ENCODE assay signal across 8 mouse cellular contexts in genomic region chr8:124948733-124949111, GRCm38 (mm10). TPM values are rescaled to one million over a fixed set of nuclear protein-coding genes. Genes with fewer than 3 reads are reported as not detected.
DNase-seq lines count a peak whose midpoint lies in the region; ATAC-seq and TF ChIP-seq lines count a peak whose summit lies in the region.

No protein-coding gene starts in this region.

- no peak for TF ChIP-seq EP300 in MEL (IDR thresholded peaks at IDR 0.05; ENCODE audit: low read depth in 1 of 2, low read length in 2 of 2)

- peaks cover 3 to 22% of the 10 kb centered on the region in 2 experiments for H3K36me3 ChIP-seq in MEL (ENCODE audit: control insufficient read depth in 1 of 2, insufficient read depth in 2 of 2, low read length in 2 of 2)
- no peaks in the 10 kb centered on the region for H3K36me3 ChIP-seq in embryonic facial prominence, embryonic 11.5 days (replicated peaks; ENCODE audit: control insufficient read depth, insufficient read depth, low read depth, low read length)
- no peaks in the 10 kb centered on the region for H3K36me3 ChIP-seq in intestine, embryonic 15.5 days
- H3K36me3 ChIP-seq in midbrain, embryonic 13.5 days: no peaks in the 10 kb centered on the region

- peak overlapping the region; percentile 85 for H3K9ac ChIP-seq in MEL (ENCODE audit: control insufficient read depth, low read depth, low read length, poor library complexity, severe bottlenecking)
- peak overlapping the region; percentile 94 for H3K9ac ChIP-seq in embryonic facial prominence, embryonic 11.5 days (replicated peaks; ENCODE audit: low read length)
- peak overlapping the region; percentile 95 for H3K9ac ChIP-seq in intestine, embryonic 15.5 days
- H3K9ac ChIP-seq in midbrain, embryonic 13.5 days (replicated peaks): peak overlapping the region; percentile 95

- TF ChIP-seq POLR2A in MEL (IDR thresholded peaks at IDR 0.05; ENCODE audit: control insufficient read depth in 1 of 2, insufficient read depth in 1 of 2, low read depth in 1 of 2, low read length in 2 of 2, poor library complexity in 1 of 2): no peak

- peak; percentile 22 for DNase-seq in layer of hippocampus, adult 11-12 months (ENCODE audit: low spot score)
- no peak for DNase-seq in layer of hippocampus, adult 9-10 months (ENCODE audit: low spot score)
- DNase-seq in MEL (ENCODE audit: low read depth, low spot score): peak; percentile 50
- peak; percentile 45 for DNase-seq in embryonic facial prominence, embryonic 11.5 days (ENCODE audit: low spot score)
- no peak for DNase-seq in ovary, postnatal 14 days (ENCODE audit: low spot score)

- H3K4me2 ChIP-seq in embryonic facial prominence, embryonic 11.5 days (ENCODE audit: low read depth, low read length): peak overlapping the region; percentile 78
- peak overlapping the region; percentile 80 for H3K4me2 ChIP-seq in intestine, embryonic 15.5 days (replicated peaks)
- H3K4me2 ChIP-seq in midbrain, embryonic 13.5 days (replicated peaks): peak overlapping the region; percentile 92

- peak overlapping the region; percentile 71 to 86 for H3K4me3 ChIP-seq in MEL (ENCODE audit: control insufficient read depth in 1 of 2, insufficient read depth in 1 of 2, low read depth in 2 of 2, low read length in 2 of 2)
- H3K4me3 ChIP-seq in embryonic facial prominence, embryonic 11.5 days (ENCODE audit: low read depth, low read length): peak overlapping the region; percentile 90
- H3K4me3 ChIP-seq in intestine, embryonic 15.5 days (replicated peaks): peak overlapping the region; percentile 82
- peak overlapping the region; percentile 90 for H3K4me3 ChIP-seq in midbrain, embryonic 13.5 days (replicated peaks)

- peak overlapping the region; percentile 42 for H3K27ac ChIP-seq in MEL (ENCODE audit: control insufficient read depth, low read depth, low read length)
- peak overlapping the region; percentile 89 for H3K27ac ChIP-seq in embryonic facial prominence, embryonic 11.5 days (replicated peaks; ENCODE audit: low read depth, low read length)
- peak overlapping the region; percentile 98 for H3K27ac ChIP-seq in intestine, embryonic 15.5 days
- H3K27ac ChIP-seq in midbrain, embryonic 13.5 days: peak overlapping the region; percentile 99

- WGBS in embryonic facial prominence, embryonic 11.5 days: under 1% methylated on average over 37 of the region's 62 CpGs
- under 1% methylated on average over 61 of the region's 62 CpGs for WGBS in intestine, embryonic 15.5 days
- 1% methylated on average over 27 of the region's 62 CpGs for WGBS in midbrain, embryonic 13.5 days

- no peaks in the 10 kb centered on the region for H3K27me3 ChIP-seq in MEL (ENCODE audit: control insufficient read depth in 1 of 2, insufficient read depth in 2 of 2, low read length in 2 of 2)
- no peaks in the 10 kb centered on the region for H3K27me3 ChIP-seq in embryonic facial prominence, embryonic 11.5 days (ENCODE audit: control insufficient read depth, insufficient read depth, low read length)
- H3K27me3 ChIP-seq in intestine, embryonic 15.5 days (replicated peaks): no peaks in the 10 kb centered on the region
- no peaks in the 10 kb centered on the region for H3K27me3 ChIP-seq in midbrain, embryonic 13.5 days

- peaks cover 39% of the 10 kb centered on the region for H3K79me2 ChIP-seq in MEL (ENCODE audit: control insufficient read depth, insufficient read depth, low read length, poor library complexity)

- no peak for TF ChIP-seq CTCF in MEL (IDR thresholded peaks at IDR 0.05 in 2 of 3, conservative IDR thresholded peaks at IDR 0.05 in 1 of 3; ENCODE audit: control insufficient read depth in 1 of 3, insufficient read depth in 1 of 3, low read depth in 2 of 3, low read length in 3 of 3, poor library complexity in 1 of 3, severe bottlenecking in 1 of 3)

- H3K4me1 ChIP-seq in MEL (ENCODE audit: control insufficient read depth in 1 of 2, insufficient read depth in 2 of 2, low read length in 2 of 2): peaks cover 8 to 24% of the 10 kb centered on the region in 2 experiments
- H3K4me1 ChIP-seq in embryonic facial prominence, embryonic 11.5 days (ENCODE audit: control insufficient read depth, insufficient read depth, low read length): peaks cover 2% of the 10 kb centered on the region; the same call in 1 of the 2 replicates
- H3K4me1 ChIP-seq in intestine, embryonic 15.5 days (replicated peaks): peaks cover 32% of the 10 kb centered on the region
- peaks cover 52% of the 10 kb centered on the region for H3K4me1 ChIP-seq in midbrain, embryonic 13.5 days (replicated peaks)

- no peaks in the 10 kb centered on the region for H3K9me3 ChIP-seq in MEL (replicated peaks; ENCODE audit: insufficient read depth, low read length)
- no peaks in the 10 kb centered on the region for H3K9me3 ChIP-seq in embryonic facial prominence, embryonic 11.5 days (replicated peaks; ENCODE audit: control insufficient read depth, low read length)
- no peaks in the 10 kb centered on the region for H3K9me3 ChIP-seq in intestine, embryonic 15.5 days
- H3K9me3 ChIP-seq in midbrain, embryonic 13.5 days: no peaks in the 10 kb centered on the region

- ATAC-seq in embryonic facial prominence, embryonic 11.5 days (replicated peaks; ENCODE audit: insufficient number of reproducible peaks, low FRiP score, low TSS enrichment, low read depth): no peak
- ATAC-seq in intestine, embryonic 15.5 days: peak; percentile 43; the same call in 1 of the 2 replicates
- ATAC-seq in midbrain, embryonic 13.5 days: no peak; the same call in 1 of the 2 replicates
- no peak for ATAC-seq in erythroid progenitor cell, adult 5-6 weeks (replicated peaks; ENCODE audit: low FRiP score, poor library complexity, severe bottlenecking)

- TF ChIP-seq RAD21 in MEL (IDR thresholded peaks at IDR 0.05; ENCODE audit: low read depth, low read length): no peak

TF ChIP-seq in MEL, 35 proteins besides CTCF, POLR2A, EP300 and RAD21:
- peak; percentile 23; the same call in 1 of the 2 replicates for TF ChIP-seq NRF1 (IDR thresholded peaks at IDR 0.05; ENCODE audit: insufficient read depth, low read depth, low read length, poor library complexity, severe bottlenecking)
- no peak for TF ChIP-seq POLR2AphosphoS2 (IDR thresholded peaks at IDR 0.05; ENCODE audit: low read length)

RNA-seq across cellular contexts. Expression of gene Egln1, which starts 0.4 kb away (rescaled TPM):
- 42.9 and 47.1 TPM in 2 replicates for total RNA-seq in MEL (2012; rRNA removed)
- polyA plus RNA-seq in MEL (2012; ENCODE audit: insufficient read depth in 1 of 2, insufficient read length in 2 of 2, low read depth in 1 of 2, low replicate concordance in 2 of 2, missing spikeins in 1 of 2): 10 to 100 TPM in 1 of 2 experiments, not detected in 1; 55.0 TPM
- polyA plus RNA-seq in embryonic facial prominence, embryonic 11.5 days (2014; fragmentation: Nextera tagmentation; extraction: Ambion mirVana): 17.3 and 17.8 TPM in 2 replicates
- 14.0 and 14.4 TPM in 2 replicates for polyA plus RNA-seq in intestine, embryonic 15.5 days (2015; fragmentation: Nextera tagmentation; extraction: Ambion mirVana)
- polyA plus RNA-seq in midbrain, embryonic 13.5 days (2015; fragmentation: Nextera tagmentation; extraction: Ambion mirVana): 18.0 TPM in 2 replicates
- total RNA-seq in erythroid progenitor cell, adult 5-6 weeks (2015; ENCODE audit: low replicate concordance): 2.5 and 5.4 TPM in 2 replicates
- 2.2 and 2.9 TPM in 2 replicates for total RNA-seq in erythroid progenitor cell, adult 5-6 weeks (2017; ENCODE audit: low replicate concordance)

RNA-seq across cellular contexts. Expression of gene Sprtn, which starts 51.0 kb away (rescaled TPM):
- 23.2 and 27.2 TPM in 2 replicates for total RNA-seq in MEL (2012; rRNA removed)
- polyA plus RNA-seq in MEL (2012; ENCODE audit: insufficient read depth in 1 of 2, insufficient read length in 2 of 2, low read depth in 1 of 2, low replicate concordance in 2 of 2, missing spikeins in 1 of 2): 10 to 100 TPM in 1 of 2 experiments, not detected in 1; 31.8 TPM
- 9.4 and 9.8 TPM in 2 replicates for polyA plus RNA-seq in embryonic facial prominence, embryonic 11.5 days (2014; fragmentation: Nextera tagmentation; extraction: Ambion mirVana)
- 8.4 and 8.5 TPM in 2 replicates for polyA plus RNA-seq in intestine, embryonic 15.5 days (2015; fragmentation: Nextera tagmentation; extraction: Ambion mirVana)
- polyA plus RNA-seq in midbrain, embryonic 13.5 days (2015; fragmentation: Nextera tagmentation; extraction: Ambion mirVana): 11.5 and 14.1 TPM in 2 replicates
- 15.9 and 17.7 TPM in 2 replicates for total RNA-seq in erythroid progenitor cell, adult 5-6 weeks (2015; ENCODE audit: low replicate concordance)
- 16.6 and 20.2 TPM in 2 replicates for total RNA-seq in erythroid progenitor cell, adult 5-6 weeks (2017; ENCODE audit: low replicate concordance)

RNA-seq across cellular contexts. Expression of gene Exoc8, which starts 51.2 kb away (rescaled TPM):
- total RNA-seq in MEL (2012; rRNA removed): 14.4 and 16.9 TPM in 2 replicates
- 1 to 10 TPM in 1 of 2 experiments, not detected in 1; 9.5 TPM for polyA plus RNA-seq in MEL (2012; ENCODE audit: insufficient read depth in 1 of 2, insufficient read length in 2 of 2, low read depth in 1 of 2, low replicate concordance in 2 of 2, missing spikeins in 1 of 2)
- 5.7 and 6.8 TPM in 2 replicates for polyA plus RNA-seq in embryonic facial prominence, embryonic 11.5 days (2014; fragmentation: Nextera tagmentation; extraction: Ambion mirVana)
- 7.5 and 7.8 TPM in 2 replicates for polyA plus RNA-seq in intestine, embryonic 15.5 days (2015; fragmentation: Nextera tagmentation; extraction: Ambion mirVana)
- 11.8 and 14.4 TPM in 2 replicates for polyA plus RNA-seq in midbrain, embryonic 13.5 days (2015; fragmentation: Nextera tagmentation; extraction: Ambion mirVana)
- 1.8 and 7.1 TPM in 2 replicates for total RNA-seq in erythroid progenitor cell, adult 5-6 weeks (2015; ENCODE audit: low replicate concordance)
- total RNA-seq in erythroid progenitor cell, adult 5-6 weeks (2017; ENCODE audit: low replicate concordance): 7.9 and 11.4 TPM in 2 replicates

Comparison
In these comparisons a context has a peak if more than half of its experiments do, and no peak if none do; other contexts are left out.
1. DNase-seq: peak in layer of hippocampus, adult 11-12 months (single experiment), MEL (single experiment) and embryonic facial prominence, embryonic 11.5 days (single experiment); none in layer of hippocampus, adult 9-10 months (single experiment) and ovary, postnatal 14 days (single experiment).
2. H3K27ac ChIP-seq: peak in every context shown above with its lines; median percentile 99 in midbrain, embryonic 13.5 days; 98 in intestine, embryonic 15.5 days; 89 in embryonic facial prominence, embryonic 11.5 days; 42 in MEL.
3. Peak in every context shown above with its lines, with median percentiles within 50 percentile points of each other: H3K4me3 ChIP-seq, H3K9ac ChIP-seq and H3K4me2 ChIP-seq.